Mouse (Mus musculus) small intestine, adult 2 months (tissue): ENCODE measurements around the gene Ciao2b.

Experiments
- CTCF ChIP-seq: fragments of 200-500 bp; IDR thresholded peaks from 2 replicates; pipeline ENCODE4 v1.5.1; 2012; ENCODE audit warnings: low read depth, mild to moderate bottlenecking, control low read depth, inconsistent platforms, low read length, moderate library complexity, mixed read lengths; ENCODE audit not compliant: insufficient replicate concordance, insufficient read length; ENCODE audit errors: extremely low read depth
- POLR2A ChIP-seq: fragments of 200-500 bp; IDR thresholded peaks from 2 replicates; pipeline ENCODE4 v1.6.1; 2012; ENCODE audit warnings: low read depth, mild to moderate bottlenecking, control low read depth, inconsistent platforms, low read length, moderate library complexity

GRCm38 (mm10) chr8:104591133-104591834 is 50.5 kb downstream of the Ciao2b start, which contains the start of gene Pdp2:
- TF ChIP-seq CTCF (no peak), POLR2A (peak; percentile 92)
